Mouse (Mus musculus) spleen, adult 2 months (tissue): ENCODE results near the gene Stab2.

Source experiments
- CTCF ChIP-seq: fragments of 200-500 bp; IDR thresholded peaks from 2 replicates; pipeline ENCODE4 v1.5.1; 2011; ENCODE audit warnings: mild to moderate bottlenecking, inconsistent platforms; ENCODE audit not compliant: insufficient read depth, insufficient read length, insufficient replicate concordance; ENCODE audit errors: extremely low read depth
- POLR2A ChIP-seq: fragments of 200-500 bp; IDR thresholded peaks from 2 replicates; pipeline ENCODE4 v1.6.1; 2011; ENCODE audit warnings: low read depth, low read length, inconsistent platforms

- TF ChIP-seq CTCF (no peak), POLR2A (no peak)
These were observed 158.3 kb downstream of the Stab2 start for GRCm38 (mm10) chr10:86849508-86849907.
